Mouse (Mus musculus) midbrain, embryonic 15.5 days (tissue): ENCODE results near the gene Actr8. TPM values are rescaled to one million over a fixed set of nuclear protein-coding genes. Genes with fewer than 3 reads are reported as not detected.

Experiments used
- ATAC-seq: fragments of 200-750 bp; cut with Nextera tagmentation; replicated peaks from 2 replicates; pipeline ENCODE4 v1.8.0; 2017; ENCODE audit warnings: moderate TSS enrichment
- H3K27ac ChIP-seq: fragments of 300-500 bp; sonication (generic); 2 replicates; pipeline ENCODE4 v1.5.1; 2015; ENCODE audit warnings: mild to moderate bottlenecking, inconsistent platforms
- H3K27me3 ChIP-seq: fragments of 300-500 bp; sonication (generic); replicated peaks from 2 replicates; pipeline ENCODE4 v1.6.1; 2015; ENCODE audit warnings: inconsistent platforms
- H3K36me3 ChIP-seq: fragments of 300-500 bp; sonication (generic); replicated peaks from 2 replicates; pipeline ENCODE4 v1.6.1; 2015; ENCODE audit warnings: inconsistent platforms
- H3K4me1 ChIP-seq: fragments of 300-500 bp; sonication (generic); 2 replicates; pipeline ENCODE4 v1.6.1; 2015; ENCODE audit warnings: inconsistent platforms
- H3K4me2 ChIP-seq: fragments of 300-500 bp; sonication (generic); 2 replicates; pipeline ENCODE4 v1.6.1; 2015; ENCODE audit warnings: inconsistent platforms, mild to moderate bottlenecking, moderate library complexity
- H3K4me3 ChIP-seq: fragments of 300-500 bp; sonication (generic); 2 replicates; pipeline ENCODE4 v1.5.1; 2015; ENCODE audit warnings: mild to moderate bottlenecking, inconsistent platforms
- H3K9ac ChIP-seq: fragments of 300-500 bp; sonication (generic); 2 replicates; pipeline ENCODE4 v1.6.1; 2015; ENCODE audit warnings: mild to moderate bottlenecking, inconsistent platforms
- H3K9me3 ChIP-seq: fragments of 300-500 bp; sonication (generic); 2 replicates; pipeline ENCODE4 v1.6.1; 2016; ENCODE audit warnings: inconsistent platforms
- WGBS: fragments of 180-500 bp; shearing (Covaris S2); methylation state at CpG from one replicate; pipeline ENCODE4 v1.1.7; 2015; ENCODE audit warnings: mixed read lengths; 5-methylcytosine and 5-hydroxymethylcytosine counted together
- microRNA-seq: library from miRNA; unstranded; fragments of <30 nt; microRNA quantifications from one replicate; pipeline ENCODE4, GENCODE M21; 2016
- polyA plus RNA-seq: library from polyadenylated mRNA; unstranded; fragments of >200 nt; fragmentation: Nextera tagmentation; extraction: Ambion mirVana; gene quantifications from 2 replicates; pipeline ENCODE4 v1.2.1, GENCODE M21; 2015

Gene Actr8
- polyA plus RNA-seq, 1 experiment from 2014 or later, result 84.8 TPM

GRCm38 (mm10) chr14:30048049-30048448 lies 69.9 kb downstream of the Actr8 start:
- no peak for ATAC-seq
- 93% methylated on average over 3 of the region's 3 CpGs for WGBS
- H3K36me3 ChIP-seq, result no peaks in the 10 kb centered on the region
- H3K4me1 ChIP-seq, result no peaks in the 10 kb centered on the region
- no peak overlapping the region for H3K27ac ChIP-seq
- no peak overlapping the region for H3K9ac ChIP-seq
- no peak overlapping the region for H3K4me3 ChIP-seq
- H3K9me3 ChIP-seq, result no peaks in the 10 kb centered on the region
- H3K4me2 ChIP-seq, result no peak overlapping the region
- H3K27me3 ChIP-seq, result no peaks in the 10 kb centered on the region

GRCm38 (mm10) chr14:30050280-30050679 lies 72.1 kb downstream of the Actr8 start:
- Histone ChIP-seq H3K4me1 (no peaks in the 10 kb centered on the region), H3K27ac (no peak overlapping the region), H3K4me3 (no peak overlapping the region), H3K4me2 (no peak overlapping the region), H3K27me3 (no peaks in the 10 kb centered on the region), H3K36me3 (no peaks in the 10 kb centered on the region), H3K9me3 (no peaks in the 10 kb centered on the region), H3K9ac (no peak overlapping the region)
- 85% methylated on average over 8 of the region's 8 CpGs for WGBS
- no peak for ATAC-seq

GRCm38 (mm10) chr14:30054922-30055321 lies 76.8 kb downstream of the Actr8 start:
- 83% methylated on average over 7 of the region's 7 CpGs for WGBS
- no peak overlapping the region for H3K27ac ChIP-seq
- H3K27me3 ChIP-seq, result no peaks in the 10 kb centered on the region
- no peak overlapping the region for H3K4me3 ChIP-seq
- no peak overlapping the region for H3K9ac ChIP-seq
- H3K4me1 ChIP-seq, result peaks cover 4% of the 10 kb centered on the region; the same call in 1 of the 2 replicates
- no peaks in the 10 kb centered on the region for H3K36me3 ChIP-seq
- ATAC-seq, result no peak
- H3K4me2 ChIP-seq, result no peak overlapping the region
- H3K9me3 ChIP-seq, result no peaks in the 10 kb centered on the region

Small RNA genes within 50 kb of the gene (microRNA-seq; reads per million reads assigned to microRNA genes)
- gene Mir6947, result 1.1 reads per million

Other genes starting within 250 kb of the Actr8 start
- 360 and 386 TPM in 2 replicates for gene Selenok, start 10.0 kb upstream of the Actr8 start, polyA plus RNA-seq
- gene Il17rb, start 30.6 kb downstream of the Actr8 start, polyA plus RNA-seq, result 2.1 TPM in 2 replicates
- gene Chdh, start 30.7 kb downstream of the Actr8 start, polyA plus RNA-seq, result 0.40 and 0.48 TPM in 2 replicates